Mouse (Mus musculus) forebrain, embryonic 10.5 days (tissue): ENCODE measurements around the gene Mtfr1l. TPM values are rescaled to one million over a fixed set of nuclear protein-coding genes. Genes with fewer than 3 reads are reported as not detected.

ENCODE experiments used
- DNase-seq: peaks from one replicate; pipeline ENCODE4 v3.0.0-alpha.2; 2017; ENCODE audit warnings: low spot score; ENCODE audit errors: extremely low spot score
- H3K27ac ChIP-seq: fragments of 300-500 bp; sonication (generic); 2 replicates; pipeline ENCODE4 v1.5.1; 2016; ENCODE audit warnings: mild to moderate bottlenecking
- H3K27me3 ChIP-seq: fragments of 300-500 bp; sonication (generic); 2 replicates; pipeline ENCODE4 v1.6.1; 2016; ENCODE audit warnings: mild to moderate bottlenecking; ENCODE audit not compliant: poor library complexity, severe bottlenecking
- H3K36me3 ChIP-seq: fragments of 300-500 bp; sonication (generic); replicated peaks from 2 replicates; pipeline ENCODE4 v1.6.1; 2016; ENCODE audit warnings: mild to moderate bottlenecking, moderate library complexity
- H3K4me1 ChIP-seq: fragments of 300-500 bp; sonication (generic); 2 replicates; pipeline ENCODE4 v1.6.1; 2016
- H3K4me3 ChIP-seq: fragments of 300-500 bp; sonication (generic); 2 replicates; pipeline ENCODE4 v1.5.1; 2016; ENCODE audit warnings: mild to moderate bottlenecking, moderate library complexity
- H3K9me3 ChIP-seq: fragments of 300-500 bp; sonication (generic); 2 replicates; pipeline ENCODE4 v1.6.1; 2016; ENCODE audit warnings: mild to moderate bottlenecking, moderate library complexity
- WGBS: fragments of 180-500 bp; shearing (Covaris S2); methylation state at CpG from one replicate; pipeline ENCODE4 v1.1.7; 2016; 5-methylcytosine and 5-hydroxymethylcytosine counted together
- polyA plus RNA-seq: library from polyadenylated mRNA; unstranded; fragments of >200 nt; fragmentation: Nextera tagmentation; extraction: Ambion mirVana; gene quantifications from 2 replicates; pipeline ENCODE4 v1.2.1, GENCODE M21; 2016

Mtfr1l gene
- polyA plus RNA-seq, 1 experiment from 2014 or later, result 115 TPM

GRCm38 (mm10) chr4:134491716-134492115 lies 43.5 kb downstream of the Mtfr1l start:
- no peaks in the 10 kb centered on the region for H3K9me3 ChIP-seq
- no peak overlapping the region for H3K4me3 ChIP-seq
- peaks cover 12% of the 10 kb centered on the region for H3K27me3 ChIP-seq
- WGBS, result 92% methylated on average over 6 of the region's 6 CpGs
- H3K36me3 ChIP-seq, result no peaks in the 10 kb centered on the region
- no peak for DNase-seq
- peaks cover 22% of the 10 kb centered on the region for H3K4me1 ChIP-seq
- 0 out of 2 replicates have a peak overlapping the region, but pooled peaks have one; percentile 7 for H3K27ac ChIP-seq

- Histone ChIP-seq H3K27me3 (no peaks in the 10 kb centered on the region), H3K4me1 (peaks cover 7% of the 10 kb centered on the region), H3K4me3 (no peak overlapping the region), H3K36me3 (no peaks in the 10 kb centered on the region), H3K9me3 (no peaks in the 10 kb centered on the region), H3K27ac (no peak overlapping the region)
- 89% methylated on average over 11 of the region's 11 CpGs for WGBS
- no peak for DNase-seq
These were observed 45.1 kb downstream of the Mtfr1l start for GRCm38 (mm10) chr4:134489986-134490665.

- no peak for DNase-seq
- 93% methylated on average over 5 of the region's 5 CpGs for WGBS
- H3K36me3 ChIP-seq, result no peaks in the 10 kb centered on the region
- H3K27me3 ChIP-seq, result no peaks in the 10 kb centered on the region
- H3K9me3 ChIP-seq, result no peaks in the 10 kb centered on the region
- no peak overlapping the region for H3K27ac ChIP-seq
- no peak overlapping the region for H3K4me3 ChIP-seq
- H3K4me1 ChIP-seq, result peaks cover 4% of the 10 kb centered on the region; the same call in 1 of the 2 replicates
These were observed 47.0 kb downstream of the Mtfr1l start for GRCm38 (mm10) chr4:134488211-134488610.

- no peak for DNase-seq
- Histone ChIP-seq H3K36me3 (no peaks in the 10 kb centered on the region), H3K9me3 (no peaks in the 10 kb centered on the region), H3K4me3 (no peak overlapping the region), H3K27ac (no peak overlapping the region), H3K27me3 (no peaks in the 10 kb centered on the region), H3K4me1 (peaks cover 4% of the 10 kb centered on the region; the same call in 1 of the 2 replicates)
- 93% methylated on average over 5 of the region's 5 CpGs for WGBS
These were observed 49.9 kb downstream of the Mtfr1l start for GRCm38 (mm10) chr4:134485151-134485900.

DNA sequence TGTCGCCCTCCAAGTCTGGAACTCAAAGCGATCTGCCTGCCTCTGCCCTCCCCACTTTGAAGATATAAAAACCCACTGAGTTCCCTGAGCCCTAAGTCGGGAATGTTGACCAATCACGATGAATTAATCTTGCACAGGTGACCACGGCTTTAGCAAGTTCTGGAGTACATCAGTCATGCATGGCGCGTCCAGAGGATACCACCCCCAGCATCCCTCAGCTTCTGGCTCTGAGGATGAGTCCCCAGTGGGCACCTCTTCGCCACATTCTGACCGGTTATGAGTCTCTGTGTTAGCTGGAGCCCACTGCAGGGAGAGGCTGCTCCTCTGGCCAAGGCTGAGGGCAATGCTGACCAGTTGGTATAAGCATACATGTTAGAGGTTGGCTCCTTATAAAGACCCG lies 51.0 kb downstream of the Mtfr1l start:
- WGBS, result 90% methylated on average over 10 of the region's 10 CpGs
- Histone ChIP-seq H3K9me3 (no peaks in the 10 kb centered on the region), H3K27ac (no peak overlapping the region), H3K27me3 (no peaks in the 10 kb centered on the region), H3K4me1 (peaks cover 4% of the 10 kb centered on the region; the same call in 1 of the 2 replicates), H3K4me3 (no peak overlapping the region), H3K36me3 (no peaks in the 10 kb centered on the region)
- no peak for DNase-seq

DNA sequence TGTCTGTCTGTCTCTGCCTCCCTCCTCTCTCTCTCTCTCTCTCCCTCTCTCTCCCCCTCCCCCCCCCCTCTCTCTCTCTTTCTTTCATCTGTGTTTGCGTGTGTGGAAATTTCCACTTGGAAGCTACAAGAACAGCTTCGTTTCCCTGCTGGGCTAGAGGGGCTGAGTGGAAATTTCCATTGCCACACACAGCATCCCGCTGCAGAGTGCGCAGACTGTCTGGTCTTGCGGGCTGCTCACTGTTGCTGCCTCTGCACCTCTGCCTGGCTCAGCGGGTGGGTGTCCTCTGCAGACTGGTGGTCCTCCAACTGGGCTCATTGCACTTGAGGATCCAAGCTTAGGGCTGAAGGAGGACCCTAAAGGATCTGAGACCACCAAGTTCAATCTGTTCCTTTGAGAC lies 51.5 kb downstream of the Mtfr1l start:
- Histone ChIP-seq H3K27me3 (no peaks in the 10 kb centered on the region), H3K9me3 (no peaks in the 10 kb centered on the region), H3K4me1 (peaks cover 4% of the 10 kb centered on the region; the same call in 1 of the 2 replicates), H3K27ac (no peak overlapping the region), H3K4me3 (no peak overlapping the region), H3K36me3 (no peaks in the 10 kb centered on the region)
- 74% methylated on average over 6 of the region's 6 CpGs for WGBS
- no peak for DNase-seq

- H3K4me1 ChIP-seq, result peaks cover 6% of the 10 kb centered on the region; the same call in 1 of the 2 replicates
- H3K36me3 ChIP-seq, result no peaks in the 10 kb centered on the region
- no peak for DNase-seq
These were observed 52.0 kb downstream of the Mtfr1l start for GRCm38 (mm10) chr4:134483078-134483688.

GRCm38 (mm10) chr4:134482442-134482841 lies 52.7 kb downstream of the Mtfr1l start:
- Histone ChIP-seq H3K27me3 (no peaks in the 10 kb centered on the region), H3K4me1 (peaks cover 8% of the 10 kb centered on the region; the same call in 1 of the 2 replicates), H3K9me3 (no peaks in the 10 kb centered on the region), H3K27ac (no peak overlapping the region), H3K36me3 (peaks cover 3% of the 10 kb centered on the region), H3K4me3 (no peak overlapping the region)
- DNase-seq, result no peak
- 85% methylated on average over 8 of the region's 8 CpGs for WGBS

More at GRCm38 (mm10) chr4:134483078-134483688, 52.0 kb downstream of the Mtfr1l start:
- Histone ChIP-seq H3K27me3 (no peaks in the 10 kb centered on the region), H3K27ac (no peak overlapping the region), H3K4me3 (no peak overlapping the region), H3K9me3 (no peaks in the 10 kb centered on the region)
- 76% methylated on average over 6 of the region's 6 CpGs for WGBS

GRCm38 (mm10) chr4:134481270-134481669 lies 53.9 kb downstream of the Mtfr1l start:
- Histone ChIP-seq H3K4me1 (peaks cover 8% of the 10 kb centered on the region; the same call in 1 of the 2 replicates), H3K4me3 (no peak overlapping the region), H3K36me3 (peaks cover 15% of the 10 kb centered on the region), H3K27ac (no peak overlapping the region), H3K27me3 (no peaks in the 10 kb centered on the region), H3K9me3 (no peaks in the 10 kb centered on the region)
- 64% methylated on average over 6 of the region's 6 CpGs for WGBS
- no peak for DNase-seq

DNA sequence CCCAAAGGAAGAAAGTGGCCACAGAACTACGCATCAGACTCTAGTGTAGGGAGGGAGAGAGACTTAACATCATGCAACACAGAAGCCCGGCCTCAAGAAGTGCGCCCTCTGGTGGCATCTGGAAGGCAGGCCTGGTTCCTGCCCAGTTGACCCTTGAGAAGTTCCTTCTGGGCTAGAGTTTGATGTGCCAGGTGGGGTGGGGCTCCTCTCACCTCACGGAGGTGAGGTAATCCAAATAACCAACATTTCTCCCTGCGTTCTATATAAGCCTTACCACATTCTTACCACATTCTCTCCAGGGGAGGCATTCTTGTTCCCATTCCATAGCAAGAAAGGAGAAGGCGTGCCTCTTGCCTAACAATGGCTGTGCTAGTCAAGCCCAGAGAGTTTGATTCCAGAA lies 54.3 kb downstream of the Mtfr1l start:
- DNase-seq, result peak; percentile 76
- Histone ChIP-seq H3K4me3 (no peak overlapping the region), H3K27me3 (no peaks in the 10 kb centered on the region), H3K9me3 (no peaks in the 10 kb centered on the region), H3K36me3 (peaks cover 19% of the 10 kb centered on the region), H3K4me1 (peaks cover 8% of the 10 kb centered on the region; the same call in 1 of the 2 replicates), H3K27ac (no peak overlapping the region)
- 26% methylated on average over 6 of the region's 6 CpGs for WGBS

DNA sequence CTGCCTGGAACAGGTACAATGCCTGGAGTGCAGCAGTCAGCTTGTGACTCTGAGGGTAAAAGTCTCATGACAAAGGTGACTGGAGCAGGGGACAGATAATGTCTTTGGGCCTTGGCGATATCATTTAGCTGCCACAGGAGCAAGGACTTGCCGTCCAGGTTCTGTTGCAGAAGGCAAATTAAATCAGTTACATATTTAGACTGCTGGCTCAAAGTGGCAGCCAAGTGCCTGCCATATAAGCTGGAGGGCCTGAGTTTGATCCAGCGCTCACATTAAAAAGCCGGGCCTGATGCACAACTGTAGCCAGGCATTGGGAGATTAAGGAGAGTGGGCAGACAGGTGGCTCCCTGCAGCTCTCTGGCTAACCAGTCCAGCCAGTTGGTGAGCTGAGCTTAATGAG lies 55.3 kb downstream of the Mtfr1l start:
- Histone ChIP-seq H3K4me3 (no peak overlapping the region), H3K27ac (no peak overlapping the region), H3K36me3 (peaks cover 29% of the 10 kb centered on the region), H3K9me3 (no peaks in the 10 kb centered on the region), H3K4me1 (peaks cover 8% of the 10 kb centered on the region; the same call in 1 of the 2 replicates), H3K27me3 (no peaks in the 10 kb centered on the region)
- 89% methylated on average over 4 of the region's 4 CpGs for WGBS
- DNase-seq, result no peak

DNA sequence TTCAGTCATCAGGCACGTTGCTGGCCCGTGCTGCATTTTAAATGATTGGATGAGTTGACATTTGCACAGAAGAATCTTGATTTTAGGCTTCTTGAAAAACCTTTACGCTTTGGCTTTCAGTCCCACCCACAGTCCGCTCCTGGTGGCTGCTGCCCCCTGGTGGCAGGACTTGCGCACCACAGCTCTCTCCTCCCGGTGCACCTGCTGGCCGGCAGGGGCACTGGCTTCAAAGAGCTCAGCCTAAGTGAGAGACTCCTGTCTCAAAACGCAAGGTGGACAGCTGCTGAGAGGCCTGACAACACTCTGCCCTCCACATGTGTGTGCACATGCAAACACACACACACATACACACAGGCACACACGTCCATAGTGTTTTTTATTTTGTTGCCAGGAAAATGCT lies 57.2 kb downstream of the Mtfr1l start:
- peak; percentile 88 for DNase-seq
- Histone ChIP-seq H3K27me3 (no peaks in the 10 kb centered on the region), H3K36me3 (peaks cover 44% of the 10 kb centered on the region), H3K9me3 (no peaks in the 10 kb centered on the region), H3K4me1 (peaks cover 4% of the 10 kb centered on the region; the same call in 1 of the 2 replicates), H3K27ac (no peak overlapping the region), H3K4me3 (no peak overlapping the region)
- WGBS, result 7% methylated on average over 9 of the region's 9 CpGs
